Mouse (Mus musculus) naive thymus-derived CD4-positive, alpha-beta T cell, adult 5 months (primary cell): ENCODE data around the gene Slc10a3. TPM values are rescaled to one million over a fixed set of nuclear protein-coding genes. Genes with fewer than 3 reads are reported as not detected.

Experiments
- polyA plus RNA-seq: library from polyadenylated mRNA; unstranded; fragments of 100-300 nt; shearing (Covaris generic); gene quantifications from one replicate; pipeline ENCODE4 v1.2.1, GENCODE M21; 2017

Slc10a3 gene
- polyA plus RNA-seq = 28.1 TPM

GRCm38 (mm10) chrX:74372888-74373549 is at the start of gene Slc10a3, which contains the start of gene Ubl4a:
Gene Slc10a3 (minus strand): TSS chrX:74373349.
Gene Ubl4a (minus strand): TSS chrX:74373218.

DNA sequence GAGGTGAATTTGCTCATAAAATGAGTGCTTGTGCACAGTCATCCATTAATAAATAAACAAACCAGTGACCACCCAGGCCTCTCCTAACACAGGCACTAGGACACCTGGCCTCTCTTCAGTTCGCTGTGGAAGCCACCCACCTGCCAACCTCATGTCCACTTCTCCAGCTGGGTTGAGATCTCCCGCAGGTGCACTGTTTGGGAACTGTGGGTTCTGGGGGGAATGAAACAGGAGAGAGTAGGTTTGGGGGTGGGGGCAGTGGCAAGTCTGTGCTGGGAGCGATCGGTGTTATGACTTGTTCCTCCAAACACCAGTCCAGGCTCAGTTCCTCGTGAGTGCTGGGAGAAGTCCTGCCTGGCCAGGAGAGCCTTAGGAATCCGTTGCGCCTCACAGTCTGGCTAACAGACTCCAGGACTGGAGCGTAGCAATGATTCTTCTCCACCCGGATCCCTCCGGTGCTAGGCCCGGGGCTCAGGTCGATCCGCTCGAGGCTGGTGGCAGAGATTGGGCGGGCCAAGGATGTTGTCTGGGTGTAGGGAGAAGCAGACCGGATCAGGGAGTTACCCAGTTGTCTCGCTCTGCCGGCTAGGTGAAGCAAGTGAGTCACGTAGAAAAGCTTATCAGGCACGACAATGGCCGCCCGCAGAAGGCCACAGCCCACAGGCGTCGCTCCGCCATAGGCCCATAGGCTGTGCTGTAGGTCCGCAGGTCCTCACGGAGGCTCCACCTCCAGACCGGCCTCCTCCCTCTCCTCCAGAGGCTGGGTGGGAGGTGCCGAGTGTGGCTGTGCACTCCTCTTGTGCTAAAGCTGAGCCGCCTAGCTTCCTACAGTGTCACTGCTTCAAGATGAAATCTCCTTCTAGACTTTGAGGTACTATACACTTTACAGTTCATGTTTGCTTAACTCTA is 19.6 kb upstream of the Slc10a3 start, which contains the start of the genes Fam3a and Ikbkg:
Gene Fam3a, minus strand, starts transcription at position 738 of the 909 bp plus-strand sequence.
Gene Ikbkg, plus strand, starts transcription at position 756 of the 909 bp plus-strand sequence.

GRCm38 (mm10) chrX:74353467-74353770 is 19.7 kb downstream of the Slc10a3 start, which contains the start of gene Lage3:
Gene Lage3 (minus strand): TSS chrX:74353618.

DNA sequence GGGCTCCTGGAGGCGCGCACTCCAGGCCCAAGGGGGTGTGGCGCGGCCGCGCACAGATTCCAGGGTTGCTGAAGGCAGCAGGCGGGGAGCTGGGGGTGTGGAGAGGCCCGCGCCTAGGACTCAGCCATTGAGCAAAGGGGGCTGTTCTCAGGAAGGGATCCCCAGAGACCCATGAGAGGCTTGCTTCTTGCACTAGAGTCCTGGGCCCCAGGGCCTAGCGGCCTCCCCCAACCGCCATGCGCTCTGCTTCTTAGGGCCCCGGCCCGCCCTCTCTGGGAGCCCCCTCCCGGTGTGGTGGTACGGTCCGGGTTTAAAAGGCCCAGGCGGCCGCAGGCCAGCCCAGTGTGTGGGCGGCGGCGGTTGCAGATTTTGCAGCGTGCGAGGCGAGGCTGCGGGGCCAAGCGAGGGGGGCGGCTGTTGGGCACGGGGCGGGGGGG is 44.4 kb downstream of the Slc10a3 start, which contains the start of gene Plxna3:
Gene Plxna3, plus strand, starts transcription at position 342 of the 437 bp plus-strand sequence.

Other genes starting within 250 kb of the Slc10a3 start
- not detected for gene Opn1mw, start 245.9 kb downstream of the Slc10a3 start, polyA plus RNA-seq
- gene Mecp2, start 238.0 kb downstream of the Slc10a3 start, polyA plus RNA-seq = 48.0 TPM
- not detected for gene Tex28, start 205.5 kb downstream of the Slc10a3 start, polyA plus RNA-seq
- not detected for gene Tktl1, start 196.1 kb downstream of the Slc10a3 start, polyA plus RNA-seq
- gene Flna, start 123.5 kb downstream of the Slc10a3 start, polyA plus RNA-seq = 384 TPM
- gene Emd, start 118.7 kb downstream of the Slc10a3 start, polyA plus RNA-seq = 74.1 TPM
- 123 TPM for gene Rpl10, start 102.5 kb downstream of the Slc10a3 start, polyA plus RNA-seq
- gene Taz, start 91.4 kb downstream of the Slc10a3 start, polyA plus RNA-seq = 136 TPM
- 14.5 TPM for gene Dnase1l1, start 91.0 kb downstream of the Slc10a3 start, polyA plus RNA-seq
- gene Atp6ap1, start 76.3 kb downstream of the Slc10a3 start, polyA plus RNA-seq = 157 TPM
- 249 TPM for gene Gdi1, start 68.4 kb downstream of the Slc10a3 start, polyA plus RNA-seq
- 77.2 TPM for gene Fam50a, start 60.3 kb downstream of the Slc10a3 start, polyA plus RNA-seq
- gene Plxna3, start 44.3 kb downstream of the Slc10a3 start, polyA plus RNA-seq = 2.3 TPM
- 21.8 TPM for gene Lage3, start 19.7 kb downstream of the Slc10a3 start, polyA plus RNA-seq
- 47.0 TPM for gene Ubl4a, start 131 bp downstream of the Slc10a3 start, polyA plus RNA-seq
- 24.7 TPM for gene Fam3a, start 19.9 kb upstream of the Slc10a3 start, polyA plus RNA-seq
- 38.6 TPM for gene Ikbkg, start 19.9 kb upstream of the Slc10a3 start, polyA plus RNA-seq
- gene G6pdx, start 55.8 kb upstream of the Slc10a3 start, polyA plus RNA-seq = 40.6 TPM
- not detected for gene Gm6880, start 108.0 kb upstream of the Slc10a3 start, polyA plus RNA-seq
- not detected for gene Olfr1326-ps1, start 201.5 kb upstream of the Slc10a3 start, polyA plus RNA-seq
- gene Olfr1325, start 219.3 kb upstream of the Slc10a3 start, polyA plus RNA-seq = not detected